Mouse (Mus musculus): ENCODE data around the gene Sept12. TPM values are rescaled to one million over a fixed set of nuclear protein-coding genes. Genes with fewer than 3 reads are reported as not detected.
A peak's percentile ranks its signal among the peaks of the same experiment; 100 is the strongest.

The Sept12 gene
- polyA plus RNA-seq, 2 experiments = 0.02 TPM; not detected in 1

GRCm38 (mm10) chr16:5024021-5024420 is 26.4 kb upstream of the Sept12 start:
- Histone ChIP-seq H3K4me2 (ENCODE audit: low read depth) (no peak overlapping the region), H3K9me3 (ENCODE audit: control insufficient read depth, low read length) (no peaks in the 10 kb centered on the region), H3K27me3 (ENCODE audit: control insufficient read depth, insufficient read depth, low read length) (no peaks in the 10 kb centered on the region), H3K27ac (no peak overlapping the region), H3K36me3 (replicated peaks; ENCODE audit: control insufficient read depth, insufficient read depth, low read depth) (peaks cover 81% of the 10 kb centered on the region), H3K4me1 (replicated peaks; ENCODE audit: control insufficient read depth in 2 of 2, insufficient read depth in 2 of 2, low read length in 1 of 2) (no peaks in the 10 kb centered on the region), H3K9ac (replicated peaks) (no peak overlapping the region), H3K4me3 (ENCODE audit: insufficient read depth in 1 of 2, low read depth in 2 of 2, low read length in 2 of 2) (no peak overlapping the region)
- DNase-seq (ENCODE audit: low read depth in 3 of 3, low spot score in 3 of 3) (no peak), ATAC-seq (ENCODE audit: insufficient read depth) (no peak)
- WGBS (ENCODE audit: insufficient replicate concordance) = 77% methylated on average over 3 of the region's 3 CpGs
- TF ChIP-seq CTCF (IDR thresholded peaks at IDR 0.05; ENCODE audit: low read depth) = no peak
- TF ChIP-seq EP300 (IDR thresholded peaks at IDR 0.05; ENCODE audit: low read depth) = no peak

GRCm38 (mm10) chr16:5014578-5014977 is 16.9 kb upstream of the Sept12 start:
- Histone ChIP-seq H3K4me2 (ENCODE audit: low read depth) (no peak overlapping the region), H3K9ac (replicated peaks) (no peak overlapping the region), H3K27ac (no peak overlapping the region), H3K36me3 (replicated peaks; ENCODE audit: control insufficient read depth, insufficient read depth, low read depth) (peaks cover 48% of the 10 kb centered on the region), H3K27me3 (ENCODE audit: control insufficient read depth, insufficient read depth, low read length) (no peaks in the 10 kb centered on the region), H3K4me1 (replicated peaks; ENCODE audit: control insufficient read depth in 2 of 2, insufficient read depth in 2 of 2, low read length in 1 of 2) (peaks cover 7 to 20% of the 10 kb centered on the region in 2 experiments; a peak in 3 of 4 replicates), H3K9me3 (ENCODE audit: control insufficient read depth, low read length) (no peaks in the 10 kb centered on the region), H3K4me3 (ENCODE audit: insufficient read depth in 1 of 2, low read depth in 2 of 2, low read length in 2 of 2) (no peak overlapping the region)
- DNase-seq (ENCODE audit: low read depth in 3 of 3, low spot score in 3 of 3) (no peak), ATAC-seq (ENCODE audit: insufficient read depth) (no peak)
- WGBS (ENCODE audit: insufficient replicate concordance) = 86% methylated on average over 4 of the region's 4 CpGs
- no peak for TF ChIP-seq CTCF (IDR thresholded peaks at IDR 0.05; ENCODE audit: low read depth)
- no peak for TF ChIP-seq EP300 (IDR thresholded peaks at IDR 0.05; ENCODE audit: low read depth)

GRCm38 (mm10) chr16:5013054-5013838 is 15.6 kb upstream of the Sept12 start, which contains the start of gene Rogdi:
Gene Rogdi (minus strand): TSS chr16:5013553.
- TF ChIP-seq CTCF (IDR thresholded peaks at IDR 0.05; ENCODE audit: low read depth) = peak; percentile 29; the same call in 1 of the 2 replicates
- no peak for TF ChIP-seq EP300 (IDR thresholded peaks at IDR 0.05; ENCODE audit: low read depth)
- WGBS (ENCODE audit: insufficient replicate concordance) = under 1% methylated on average over 63 of the region's 63 CpGs
- Histone ChIP-seq H3K4me3 (ENCODE audit: insufficient read depth in 1 of 2, low read depth in 2 of 2, low read length in 2 of 2) (peak within 1 kb of the TSS; percentile 60 to 62), H3K36me3 (replicated peaks; ENCODE audit: control insufficient read depth, insufficient read depth, low read depth) (peaks cover 35% of the 10 kb centered on the region), H3K9me3 (ENCODE audit: control insufficient read depth, low read length) (no peaks in the 10 kb centered on the region), H3K4me2 (ENCODE audit: low read depth) (peak within 1 kb of the TSS; percentile 62), H3K27ac (no peak within 1 kb of the TSS), H3K27me3 (ENCODE audit: control insufficient read depth, insufficient read depth, low read length) (no peaks in the 10 kb centered on the region), H3K4me1 (replicated peaks; ENCODE audit: control insufficient read depth in 2 of 2, insufficient read depth in 2 of 2, low read length in 1 of 2) (peaks cover 7 to 22% of the 10 kb centered on the region in 2 experiments; a peak in 3 of 4 replicates), H3K9ac (replicated peaks) (peak within 1 kb of the TSS; percentile 4)
- DNase-seq (ENCODE audit: low read depth in 3 of 3, low spot score in 3 of 3) (peak; percentile 97), ATAC-seq (ENCODE audit: insufficient read depth) (peak; percentile 91)

GRCm38 (mm10) chr16:5012036-5013005 is 14.7 kb upstream of the Sept12 start:
- WGBS (ENCODE audit: insufficient replicate concordance) = 39% methylated on average over 13 of the region's 13 CpGs
- peak overlapping the region; percentile 62 for H3K4me2 ChIP-seq (ENCODE audit: low read depth)
- peak overlapping the region; percentile 60 to 62 for H3K4me3 ChIP-seq (ENCODE audit: insufficient read depth in 1 of 2, low read depth in 2 of 2, low read length in 2 of 2)
- H3K27me3 ChIP-seq (ENCODE audit: control insufficient read depth, insufficient read depth, low read length) = no peaks in the 10 kb centered on the region
- peaks cover 7 to 22% of the 10 kb centered on the region in 2 experiments; a peak in 3 of 4 replicates for H3K4me1 ChIP-seq (replicated peaks; ENCODE audit: control insufficient read depth in 2 of 2, insufficient read depth in 2 of 2, low read length in 1 of 2)
- H3K9me3 ChIP-seq (ENCODE audit: control insufficient read depth, low read length) = no peaks in the 10 kb centered on the region
- TF ChIP-seq CTCF (IDR thresholded peaks at IDR 0.05; ENCODE audit: low read depth) (no peak), EP300 (IDR thresholded peaks at IDR 0.05; ENCODE audit: low read depth) (peak; percentile 85)
- DNase-seq (ENCODE audit: low read depth in 3 of 3, low spot score in 3 of 3) (peak; percentile 70 to 80 (median 75)), ATAC-seq (ENCODE audit: insufficient read depth) (peak; percentile 60)
- peak overlapping the region; percentile 4 for H3K9ac ChIP-seq (replicated peaks)
- no peak overlapping the region for H3K27ac ChIP-seq
- peaks cover 26% of the 10 kb centered on the region for H3K36me3 ChIP-seq (replicated peaks; ENCODE audit: control insufficient read depth, insufficient read depth, low read depth)
